Mouse (Mus musculus): ENCODE results near the gene 2210016L21Rik.
"Not testable (repeated sequence)": the region's sequence is repeated elsewhere in the genome, so short reads cannot be mapped to it uniquely, and the experiment has no call there.

The 2210016L21Rik gene

DNA sequence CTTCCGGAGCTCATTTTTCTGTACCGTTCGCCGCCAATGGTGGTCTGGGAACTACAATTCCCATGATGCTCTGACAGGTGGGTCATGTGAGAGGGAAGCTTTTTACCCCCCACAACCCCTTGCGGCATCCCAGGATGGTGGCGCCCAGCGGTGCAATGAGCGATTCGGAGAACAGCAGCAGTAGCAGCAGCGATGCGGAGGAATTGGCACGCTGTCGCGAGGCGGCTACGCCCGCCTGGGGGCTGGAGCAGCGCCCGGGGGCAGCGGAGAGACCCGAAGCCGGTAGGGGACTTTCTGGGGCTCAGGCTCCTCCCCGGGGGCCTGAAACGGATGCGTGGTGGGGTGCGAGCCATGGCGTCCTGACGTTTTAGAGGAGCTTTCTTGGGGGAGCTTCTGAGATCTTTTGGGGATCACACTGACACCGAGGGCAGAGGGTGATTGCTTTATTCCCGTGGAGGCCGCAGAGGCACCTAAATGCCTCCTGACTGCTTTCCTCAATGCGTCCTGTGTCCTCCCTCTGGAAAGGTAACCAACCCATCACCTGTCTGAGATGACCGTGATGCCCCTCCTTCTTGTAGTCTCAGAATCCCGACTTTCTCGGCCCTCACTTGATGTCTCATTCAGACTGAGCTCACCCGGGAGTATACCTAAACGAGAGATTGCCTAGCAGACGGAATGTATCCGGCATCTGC is at the start of gene 2210016L21Rik:
2210016L21Rik (plus strand) TSS at position 85 of the 692 bp plus-strand sequence.
- DNase-seq: peak; percentile 88

DNA sequence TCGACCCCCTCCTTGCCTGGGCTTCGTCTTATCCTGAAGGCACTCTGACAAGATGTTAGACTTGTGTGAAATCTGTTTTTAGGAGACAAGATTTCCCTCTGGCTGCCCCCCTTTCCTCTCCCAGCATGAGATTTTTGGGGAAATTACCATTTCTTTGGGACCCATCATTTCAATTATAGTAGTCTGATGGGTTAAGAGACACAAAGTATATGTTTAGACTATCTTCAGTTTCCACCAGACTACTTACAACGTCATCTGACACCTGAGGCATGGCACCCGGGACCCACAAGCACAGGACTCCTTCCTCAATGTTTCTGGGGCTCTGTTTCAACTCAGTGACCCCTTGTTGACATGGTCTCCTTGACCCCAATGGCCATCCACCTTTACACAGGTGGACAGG is 46.4 kb upstream of the 2210016L21Rik start:
- no peak for DNase-seq

DNA sequence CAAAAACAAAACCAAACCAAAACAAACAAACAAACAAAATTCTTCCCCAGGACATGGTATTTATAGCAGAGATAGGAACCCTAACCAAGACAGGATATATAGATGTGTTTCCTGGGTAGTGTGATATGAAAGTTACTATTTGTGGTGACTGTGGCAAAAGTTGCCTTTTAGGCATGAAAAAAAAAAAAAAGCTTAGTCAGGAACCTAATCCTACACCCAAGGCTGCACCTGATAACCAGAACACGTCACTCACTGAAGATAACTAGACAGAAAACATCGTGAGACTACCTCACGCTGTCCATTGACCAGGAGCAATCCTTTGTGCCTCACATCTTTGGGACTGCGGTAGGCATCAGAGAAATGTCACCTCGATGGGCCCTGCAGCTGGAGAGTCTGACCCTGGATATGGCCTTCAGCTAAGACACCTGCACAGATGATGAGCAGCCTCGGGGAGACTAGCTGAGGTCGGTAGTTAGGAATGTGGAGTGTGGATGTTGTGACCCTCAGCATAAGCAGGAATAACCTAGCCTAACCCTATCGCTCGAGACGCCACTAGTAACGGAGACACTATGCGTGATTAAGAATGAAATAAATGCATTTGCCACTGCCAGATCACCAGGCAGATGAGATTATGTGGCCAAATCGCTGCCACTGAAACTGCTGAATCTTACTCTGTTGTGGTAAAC is 45.1 kb upstream of the 2210016L21Rik start, which contains the start of gene Oasl2:
Oasl2 (plus strand) TSS at position 249 of the 686 bp plus-strand sequence.
- DNase-seq: peak; percentile 8

DNA sequence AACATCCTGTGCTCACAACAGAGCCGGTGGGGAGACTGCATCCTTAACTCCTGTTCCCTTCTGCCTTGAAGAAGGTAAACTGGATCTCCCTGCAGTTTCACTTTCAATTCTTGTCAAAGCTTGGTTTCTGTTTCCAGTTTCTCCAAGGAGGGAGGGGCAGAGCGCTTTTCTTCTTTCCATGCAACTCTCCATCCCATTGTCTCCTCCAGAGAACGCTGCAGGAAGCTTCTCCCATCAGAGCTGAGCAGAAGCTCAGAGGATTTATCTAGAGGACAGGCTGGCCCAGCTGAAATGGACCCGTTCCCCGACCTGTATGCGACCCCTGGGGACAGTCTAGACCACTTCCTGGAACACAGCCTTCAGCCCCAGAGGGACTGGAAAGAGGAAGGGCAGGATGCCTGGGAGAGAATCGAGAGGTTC is 44.6 kb upstream of the 2210016L21Rik start:
- peak; percentile 16 for DNase-seq

DNA sequence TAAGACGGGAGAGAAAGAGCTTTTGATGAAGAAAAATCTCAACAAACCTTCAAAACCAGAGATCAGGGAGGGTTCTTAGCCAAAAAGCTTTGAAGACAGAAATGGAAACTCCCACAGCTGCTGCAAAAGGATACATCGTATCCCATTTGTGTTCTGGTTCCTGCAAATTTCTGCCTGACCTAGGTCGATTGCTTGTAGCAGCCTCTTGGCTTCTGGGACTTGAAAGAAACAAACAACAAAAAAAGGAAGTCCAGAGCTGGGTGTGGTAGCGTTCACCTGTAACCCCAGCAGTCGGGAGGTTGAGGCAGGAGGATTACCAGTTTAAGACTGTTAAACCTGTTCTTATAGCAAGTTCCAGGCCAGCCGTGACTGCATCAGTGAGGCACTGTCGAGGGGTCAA is 43.1 kb upstream of the 2210016L21Rik start:
- no peak for DNase-seq

DNA sequence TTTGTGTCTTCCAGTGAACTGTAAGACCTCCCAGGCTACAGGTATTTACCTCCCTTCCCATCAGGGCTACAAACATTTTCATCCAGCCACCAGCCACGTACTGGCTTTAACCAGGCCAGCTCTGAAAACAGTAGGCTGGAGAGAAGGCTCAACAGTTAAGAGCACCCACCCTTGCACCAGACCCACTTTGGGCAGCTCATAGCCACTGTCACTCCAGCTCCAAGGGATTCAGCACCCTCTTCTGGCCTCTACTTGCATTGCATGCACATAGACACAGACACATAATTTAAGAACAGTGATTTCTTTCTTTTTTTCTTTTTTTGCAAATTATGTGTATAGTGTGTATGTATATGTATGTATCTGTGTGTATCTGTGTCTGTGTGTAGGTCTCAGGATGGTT is 39.5 kb upstream of the 2210016L21Rik start:
- DNase-seq: peak; percentile 40

DNA sequence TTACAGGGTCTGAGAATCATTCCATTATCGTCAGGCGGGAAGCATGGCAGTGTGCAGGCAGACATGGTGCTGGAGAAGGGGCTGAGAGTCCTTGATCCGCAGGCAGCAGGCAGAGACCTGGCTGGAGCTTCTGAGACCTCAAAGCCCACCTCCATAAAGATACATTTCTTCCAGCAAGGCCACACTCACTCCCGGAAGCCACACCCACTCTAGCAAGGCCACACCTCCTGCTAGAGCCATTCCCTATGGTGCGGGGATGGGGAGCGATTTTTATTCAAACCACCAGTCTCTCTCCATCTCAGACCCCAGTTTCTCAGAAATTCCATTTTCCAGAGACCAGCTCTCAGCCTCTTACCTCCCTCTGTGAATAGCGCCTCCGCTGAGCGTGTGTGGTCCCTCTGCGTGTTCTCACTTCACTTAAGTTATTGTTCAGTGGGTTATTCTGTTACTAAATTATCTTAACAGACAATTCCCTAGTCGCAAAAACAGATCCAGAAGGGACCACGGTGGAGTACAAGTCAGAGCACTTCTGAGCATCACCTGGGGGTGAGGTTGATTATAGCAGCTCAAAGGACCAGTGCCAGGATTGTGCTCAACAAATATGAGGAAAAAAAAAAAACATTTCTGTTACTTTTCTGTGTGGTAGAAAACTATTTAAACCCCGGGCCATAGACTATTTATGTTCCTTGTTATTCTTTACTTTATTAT is 33.2 kb upstream of the 2210016L21Rik start:
- DNase-seq: no peak

DNA sequence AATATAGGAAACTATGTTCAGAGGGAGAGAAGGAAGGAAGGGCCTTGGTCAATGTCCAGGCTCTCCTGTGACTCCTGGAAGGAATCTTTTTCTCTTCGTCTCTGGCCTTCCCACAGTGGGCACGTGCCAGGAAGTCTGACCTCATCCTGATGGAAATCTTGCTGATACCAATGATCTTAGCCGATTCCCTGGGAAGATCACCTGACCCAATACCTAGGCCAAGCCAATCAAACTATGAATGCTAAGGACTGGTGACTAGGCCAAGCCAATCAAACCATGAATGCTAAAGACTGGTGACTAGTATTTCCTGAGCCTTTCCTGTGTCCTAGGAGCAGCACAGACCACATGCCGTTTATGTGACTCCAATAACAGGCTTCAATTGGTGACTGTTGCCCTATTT is 28.3 kb upstream of the 2210016L21Rik start:
- no peak for DNase-seq

DNA sequence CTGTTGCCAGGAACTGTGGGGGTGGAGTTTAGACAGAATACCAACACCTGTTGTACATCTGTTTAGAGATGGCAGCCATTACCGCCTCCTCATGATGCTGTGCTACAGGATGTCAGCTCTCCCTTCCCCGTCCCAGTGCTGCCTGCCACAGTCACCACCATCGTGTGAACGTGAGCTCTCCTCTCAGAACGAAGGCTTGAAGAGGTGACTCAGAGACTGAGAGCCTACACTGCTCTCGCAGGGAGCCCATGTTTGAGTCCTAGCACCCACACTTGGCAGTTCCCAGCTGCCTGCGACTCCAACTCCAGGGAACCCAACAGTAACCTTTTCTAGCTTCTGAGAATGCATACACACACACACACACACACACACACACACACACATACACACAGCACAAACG is 27.1 kb upstream of the 2210016L21Rik start:
- peak; percentile 8 for DNase-seq

DNA sequence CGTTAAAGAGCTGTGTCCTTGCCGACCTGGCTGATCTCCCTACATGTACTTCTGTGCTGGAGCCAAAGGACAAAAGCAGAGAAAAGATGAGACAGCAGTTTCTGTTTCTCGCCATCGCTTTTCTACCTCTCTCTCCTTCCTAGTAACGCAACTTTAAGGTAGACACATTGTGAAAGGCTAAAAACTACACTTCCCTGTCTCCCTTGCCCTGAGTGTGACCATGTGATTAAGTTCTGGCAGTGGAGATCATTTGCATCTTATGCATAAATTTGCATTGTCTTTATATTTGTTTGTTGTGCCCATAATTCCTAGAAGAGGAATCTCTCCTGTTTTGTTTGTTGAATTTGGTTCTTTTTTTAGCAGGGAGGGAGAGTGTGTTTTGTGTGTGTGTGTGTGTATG is 26.1 kb upstream of the 2210016L21Rik start:
- DNase-seq: no peak

DNA sequence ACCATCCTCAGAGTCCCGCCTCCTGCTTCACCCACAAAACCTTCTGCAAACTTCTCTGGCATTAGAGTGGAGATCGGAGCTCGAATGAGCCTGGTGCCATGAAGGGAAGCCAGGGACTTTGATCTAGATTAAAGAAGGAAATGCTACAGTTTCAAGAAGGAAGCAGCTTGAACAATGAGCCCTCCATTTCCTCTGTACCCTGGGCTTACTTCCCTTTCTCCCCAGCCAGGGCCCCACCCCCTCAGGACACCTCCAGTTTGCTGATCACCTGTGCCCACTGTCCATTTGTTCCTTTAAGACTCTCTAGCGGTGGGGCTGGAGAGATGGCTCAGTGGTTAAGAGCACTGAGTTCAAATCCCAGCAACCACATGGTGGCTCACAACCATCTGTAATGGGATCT is 25.2 kb upstream of the 2210016L21Rik start:
- DNase-seq: no peak

DNA sequence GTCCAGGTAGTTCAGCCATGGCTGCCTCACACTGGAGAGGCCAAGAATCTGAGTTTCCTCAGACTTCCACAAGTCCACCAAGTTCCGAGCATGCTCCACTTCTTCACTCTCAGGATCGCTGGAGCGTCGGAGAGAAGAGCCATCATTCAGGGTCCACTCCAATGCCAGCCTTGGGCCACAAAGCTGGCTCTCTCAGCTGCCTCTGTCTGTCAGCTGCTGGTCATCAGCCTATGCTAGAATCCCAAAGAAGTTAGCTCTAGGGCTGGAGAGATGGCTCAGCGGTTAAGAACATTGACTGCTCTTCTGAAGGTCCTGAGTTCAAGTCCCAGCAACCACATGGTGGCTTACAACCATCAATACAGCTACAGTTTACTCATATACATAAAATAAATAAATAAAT is 24.6 kb upstream of the 2210016L21Rik start:
- DNase-seq: not testable (repeated sequence)

DNA sequence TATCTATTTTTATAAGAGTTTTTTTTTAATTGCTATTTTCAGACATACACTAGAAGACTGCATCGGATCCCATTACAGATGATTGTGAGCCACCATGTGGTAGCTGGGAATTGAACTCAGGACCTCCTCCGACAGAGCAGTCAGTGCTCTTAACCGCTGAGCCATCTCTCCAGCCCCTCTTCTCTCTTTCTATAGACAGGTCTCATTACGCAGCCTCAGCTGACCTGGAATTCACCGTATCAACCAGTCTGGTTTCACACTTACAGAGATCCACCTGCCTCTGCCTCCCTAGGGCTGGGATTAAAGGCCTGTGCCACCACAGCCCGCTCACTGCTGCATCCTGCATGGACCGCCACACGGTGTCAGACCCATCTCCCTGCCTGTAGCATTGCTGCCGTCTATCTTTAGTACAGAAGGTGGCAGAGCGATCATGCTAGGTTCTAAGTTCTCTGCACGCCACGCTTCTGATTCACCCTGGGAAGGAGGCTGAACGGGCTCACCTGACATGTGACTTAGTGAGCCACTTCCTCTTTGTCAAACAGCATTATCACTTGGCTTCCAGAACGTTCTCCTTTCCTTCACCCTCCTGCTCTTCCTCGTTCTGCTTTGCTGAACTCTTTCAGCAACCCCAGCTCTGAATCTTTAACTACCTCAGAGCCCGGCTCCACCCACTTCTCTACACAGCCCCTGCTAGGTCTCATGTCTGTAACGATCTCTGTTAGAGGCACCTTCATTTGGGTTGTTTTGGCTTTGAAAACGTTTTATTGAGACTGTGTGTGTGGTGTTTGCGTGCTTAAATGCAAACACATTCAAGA is 20.2 kb upstream of the 2210016L21Rik start:
- peak; percentile 77 for DNase-seq

DNA sequence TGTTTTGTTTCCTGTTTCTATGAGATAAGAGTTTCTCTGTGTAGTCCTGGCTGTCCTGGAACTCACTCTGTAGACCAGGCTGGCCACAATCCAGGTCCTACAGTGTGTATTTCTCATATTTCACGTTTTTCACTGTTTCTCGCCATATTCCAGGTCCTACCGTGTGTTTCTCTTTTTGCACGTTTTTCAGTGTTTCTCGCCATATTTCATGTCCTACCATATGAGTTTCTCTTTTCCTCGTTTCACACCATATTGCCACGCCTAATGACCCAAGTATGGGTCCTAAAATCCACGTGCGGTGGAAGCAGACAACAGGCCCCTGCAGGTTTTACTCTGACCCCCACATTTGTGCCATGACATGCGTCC is 19.6 kb upstream of the 2210016L21Rik start:
- DNase-seq: no peak

DNA sequence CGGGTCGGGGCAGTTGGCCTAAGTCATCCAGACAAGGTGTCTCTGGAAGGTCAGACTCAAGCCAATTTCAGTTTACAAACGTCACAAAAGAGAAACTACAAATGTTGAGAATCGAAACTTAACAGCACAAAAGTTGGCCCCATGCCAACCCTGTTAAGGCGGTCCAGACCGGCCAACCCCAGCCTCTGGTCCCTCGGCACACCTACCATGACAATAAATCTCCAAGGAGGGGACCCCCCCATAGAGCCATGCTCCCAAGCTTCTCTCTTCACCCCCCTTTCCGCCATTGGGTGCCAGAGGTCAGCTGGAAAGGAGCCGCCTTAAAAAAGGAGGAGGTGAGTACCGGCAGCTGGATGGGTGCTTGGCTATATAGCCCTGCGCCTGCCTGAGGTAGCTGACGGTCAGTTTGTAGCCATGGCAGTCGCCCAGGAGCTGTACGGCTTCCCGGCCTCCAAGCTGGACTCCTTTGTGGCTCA is 18.9 kb upstream of the 2210016L21Rik start, which contains the start of gene Oasl1:
Oasl1 (plus strand) TSS at position 243 of the 476 bp plus-strand sequence.
- DNase-seq: peak; percentile 48

DNA sequence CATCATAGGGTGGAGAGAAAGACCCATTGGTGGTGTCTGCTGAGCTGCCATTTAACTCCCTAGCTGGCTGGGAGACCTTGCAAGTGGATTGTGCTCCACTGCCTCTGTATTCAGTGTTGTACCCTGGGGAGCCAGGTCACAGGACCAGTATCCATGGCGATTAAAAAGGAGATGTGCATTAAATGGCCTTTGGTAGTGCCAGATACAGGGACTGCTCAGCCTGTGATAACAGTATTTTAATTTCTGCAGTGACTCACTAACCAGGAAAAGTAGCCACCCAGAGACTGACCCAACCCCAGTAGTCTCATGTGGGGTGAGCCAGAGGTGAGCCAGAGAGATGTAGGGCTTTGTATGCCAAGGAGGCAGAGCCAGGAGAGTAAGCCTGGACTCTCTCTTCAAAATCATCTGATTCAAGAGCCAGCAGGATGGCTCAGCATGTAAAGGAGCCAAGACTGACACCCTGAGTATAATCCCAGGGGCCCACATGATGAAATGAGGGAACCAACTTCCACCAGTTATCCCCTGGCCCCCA is 15.7 kb upstream of the 2210016L21Rik start:
- DNase-seq: no peak

DNA sequence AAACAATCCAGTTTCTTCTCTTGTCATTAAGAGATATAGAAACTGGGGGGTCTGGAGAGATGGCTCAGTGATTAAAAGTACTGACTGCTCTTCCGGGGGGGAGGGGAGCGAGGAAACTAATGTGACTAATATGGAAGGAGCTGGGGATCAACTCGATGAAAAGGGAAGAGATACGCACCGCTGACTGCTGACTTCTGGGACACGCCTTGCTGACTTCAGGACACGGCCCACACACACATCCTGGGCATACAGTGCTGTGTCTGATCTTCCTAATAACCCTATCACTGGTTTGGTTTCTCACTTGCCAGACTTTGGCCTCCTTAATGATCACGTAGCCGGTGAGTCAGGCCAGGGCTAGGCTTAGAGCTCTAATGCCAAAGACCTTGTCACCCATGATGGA is 15.2 kb upstream of the 2210016L21Rik start:
- no peak for DNase-seq

DNA sequence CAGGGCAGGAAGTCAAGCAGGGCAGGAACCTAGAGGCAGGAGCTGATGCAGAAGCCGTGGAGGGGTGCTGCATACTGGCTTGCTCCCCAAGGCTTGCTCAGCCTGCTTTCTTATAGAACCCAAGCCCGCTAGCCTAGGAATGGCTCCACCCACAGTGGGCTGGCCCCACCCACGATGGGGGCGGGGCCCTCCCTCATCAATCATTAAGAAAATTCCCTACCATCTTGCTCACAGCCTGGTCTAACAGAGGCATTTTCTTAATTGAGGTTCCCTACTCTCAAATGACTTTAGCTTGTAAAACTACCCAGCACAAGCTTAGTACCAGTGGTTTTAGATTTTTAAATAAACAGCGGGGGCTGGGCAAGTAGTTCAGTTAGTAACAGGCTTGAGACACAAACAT is 10.3 kb upstream of the 2210016L21Rik start:
- no peak for DNase-seq

DNA sequence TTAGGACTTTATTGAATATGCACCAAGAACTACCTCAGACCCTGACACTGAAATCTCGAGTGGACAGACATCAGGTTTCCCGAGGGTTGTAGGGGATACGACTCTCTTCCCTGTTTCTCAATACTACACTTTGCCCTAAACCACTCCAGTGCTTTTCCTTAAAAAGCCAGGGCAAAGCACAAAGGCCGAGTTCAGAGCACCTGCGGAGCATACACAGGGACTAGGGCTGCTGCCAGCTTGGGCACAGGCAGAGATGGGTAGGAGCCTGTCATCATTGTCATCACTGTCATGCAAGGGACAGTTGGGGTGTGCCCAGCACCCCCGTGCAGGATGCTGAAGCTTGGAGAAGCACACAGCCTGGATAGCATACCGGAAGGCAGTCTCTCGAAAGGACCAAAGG is 8.8 kb upstream of the 2210016L21Rik start:
- DNase-seq: no peak

DNA sequence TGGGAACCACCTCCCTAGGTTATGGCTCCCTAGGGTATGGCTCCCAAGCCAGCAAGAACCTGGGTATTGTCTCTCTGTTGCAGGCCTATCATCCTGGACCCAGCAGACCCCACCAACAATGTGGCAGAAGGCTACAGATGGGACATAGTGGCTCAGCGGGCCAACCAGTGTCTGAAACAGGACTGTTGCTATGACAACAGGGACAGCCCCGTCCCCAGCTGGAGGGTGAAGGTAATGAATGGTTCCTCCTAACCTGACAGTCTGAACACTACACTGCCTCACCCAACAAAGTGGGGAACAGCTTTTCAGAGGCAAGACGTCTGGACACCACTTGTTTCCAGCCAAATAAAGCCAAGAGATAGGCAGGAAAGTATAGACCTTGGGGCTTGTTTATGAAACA is 6.1 kb upstream of the 2210016L21Rik start:
- no peak for DNase-seq

DNA sequence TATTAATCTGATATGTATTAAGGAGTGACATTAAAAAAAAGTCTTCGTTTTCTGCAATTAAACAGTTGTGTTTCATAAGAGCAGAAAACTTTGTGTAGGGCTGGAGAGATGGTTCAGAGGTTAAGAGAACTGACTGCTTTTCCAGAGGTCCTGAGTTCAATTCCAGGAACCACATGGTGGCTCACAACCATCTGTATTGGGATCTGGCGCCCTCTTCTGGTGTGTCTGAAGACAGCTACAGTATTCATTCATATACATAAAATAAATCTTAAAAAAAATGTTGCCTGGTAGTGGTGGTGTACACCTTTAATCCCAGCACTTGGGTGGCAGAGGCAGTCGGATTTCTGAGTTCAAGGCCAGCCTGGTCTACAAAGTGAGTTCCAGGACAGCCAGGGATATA is 820 bp upstream of the 2210016L21Rik start:
- DNase-seq: not testable (repeated sequence)

DNA sequence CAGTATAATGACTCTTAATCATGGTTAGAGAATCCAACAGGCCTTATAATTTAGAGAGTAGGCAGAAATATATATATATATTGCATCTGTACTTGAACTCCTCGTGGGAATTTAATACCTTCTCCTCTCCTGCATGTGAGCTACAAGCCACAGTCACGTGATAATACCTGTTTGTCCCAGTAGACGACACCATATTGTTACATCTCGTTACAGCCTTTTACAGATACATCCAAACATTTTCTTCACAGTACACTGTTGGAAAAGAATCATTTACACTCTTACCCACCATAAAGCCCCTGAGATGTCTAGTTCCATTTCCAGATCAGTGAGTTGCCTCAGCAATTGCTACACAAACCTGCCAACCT is 790 bp downstream of the 2210016L21Rik start:
- DNase-seq: no peak

DNA sequence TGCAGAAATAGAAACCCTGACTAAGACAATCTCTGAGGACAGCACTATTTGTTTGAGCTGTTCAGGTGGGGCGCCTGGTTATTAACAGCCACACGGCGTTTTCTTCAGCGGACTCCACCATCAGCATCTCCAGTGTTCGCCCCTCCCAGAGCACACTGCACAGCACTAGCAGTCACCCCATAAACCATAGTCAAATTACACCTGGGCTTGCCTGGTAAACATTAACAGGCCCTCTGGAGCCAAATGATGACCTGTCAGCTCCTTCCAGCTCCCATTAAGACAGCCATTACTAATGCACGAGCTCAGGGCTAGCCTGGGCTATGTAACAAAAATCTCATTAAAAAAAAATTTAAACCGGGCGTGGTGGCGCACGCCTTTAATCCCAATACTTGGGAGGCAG is 3.1 kb downstream of the 2210016L21Rik start:
- no peak for DNase-seq
